Mouse (Mus musculus) embryo, embryonic 11.5 days (tissue): ENCODE data around the gene Ablim1.

Experiments
- DNase-seq: peaks from one replicate; pipeline ENCODE4 v3.0.0-alpha.2; 2012; ENCODE audit warnings: low read depth, low spot score

Gene Ablim1

GRCm38 (mm10) chr19:57013271-57013677, 301.4 kb downstream of the Ablim1 start:
- DNase-seq: no peak

DNA sequence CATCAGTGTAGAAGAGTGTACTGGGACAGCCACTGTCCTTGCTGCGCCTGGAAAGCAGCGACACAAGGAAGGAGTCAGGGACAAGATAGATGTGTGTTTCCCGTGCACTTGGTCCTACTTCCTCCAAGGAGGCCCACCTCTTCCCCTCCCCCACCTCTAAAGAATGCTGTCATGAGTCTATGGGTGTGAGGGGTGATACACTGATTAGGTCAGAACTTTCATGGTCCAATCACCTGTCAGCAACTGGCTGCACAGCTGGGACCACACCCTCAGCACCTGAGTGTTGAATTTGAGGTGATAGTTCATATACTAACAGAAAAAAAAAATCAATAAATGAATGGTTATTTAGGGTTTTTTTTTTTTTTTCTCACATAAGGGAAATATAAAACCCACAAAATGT, 302.7 kb downstream of the Ablim1 start:
- DNase-seq: no peak

DNA sequence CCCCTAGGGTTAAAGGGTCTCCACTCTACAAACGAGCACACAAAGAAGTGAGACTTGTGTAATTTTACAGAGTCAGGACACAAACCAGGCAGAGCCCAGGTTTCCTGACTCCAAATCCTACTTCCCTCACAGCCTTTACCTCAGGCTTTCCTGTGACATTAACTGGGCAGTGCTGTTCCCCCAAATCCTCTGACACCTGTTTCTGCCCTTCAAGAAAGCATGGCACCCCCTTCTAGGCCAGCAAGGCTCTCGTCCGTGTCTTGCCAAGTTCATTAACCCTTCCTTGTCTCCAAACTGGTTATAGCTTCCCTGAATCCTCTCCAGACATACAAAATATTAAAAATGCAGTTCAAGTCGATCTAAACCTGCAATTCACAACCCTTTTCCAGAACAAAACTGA, 304.7 kb downstream of the Ablim1 start:
- DNase-seq: no peak

DNA sequence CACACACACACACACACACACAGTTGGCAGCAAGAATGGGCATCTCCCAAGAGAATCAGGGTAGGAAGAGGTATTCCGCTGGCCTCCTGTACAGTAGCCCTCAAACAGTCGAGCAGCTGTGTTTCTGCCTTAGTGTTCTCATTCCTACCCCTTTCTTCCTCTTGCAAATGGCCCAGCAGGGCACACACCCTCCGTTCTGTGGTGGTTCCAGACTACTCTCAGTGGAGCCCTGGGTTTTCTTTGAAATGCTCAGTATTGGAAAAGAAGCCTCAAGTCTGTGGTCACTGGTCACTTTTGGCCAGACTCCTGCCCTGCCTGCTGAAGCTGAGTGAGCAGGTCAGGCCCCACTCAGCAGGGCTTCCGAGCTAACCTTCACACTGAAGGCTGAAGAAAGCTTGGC, 305.1 kb downstream of the Ablim1 start:
- no peak for DNase-seq

GRCm38 (mm10) chr19:57007781-57008710, 306.7 kb downstream of the Ablim1 start, which contains the start of gene Afap1l2:
Afap1l2 (minus strand) TSS chr19:57008228.
- no peak for DNase-seq

DNA sequence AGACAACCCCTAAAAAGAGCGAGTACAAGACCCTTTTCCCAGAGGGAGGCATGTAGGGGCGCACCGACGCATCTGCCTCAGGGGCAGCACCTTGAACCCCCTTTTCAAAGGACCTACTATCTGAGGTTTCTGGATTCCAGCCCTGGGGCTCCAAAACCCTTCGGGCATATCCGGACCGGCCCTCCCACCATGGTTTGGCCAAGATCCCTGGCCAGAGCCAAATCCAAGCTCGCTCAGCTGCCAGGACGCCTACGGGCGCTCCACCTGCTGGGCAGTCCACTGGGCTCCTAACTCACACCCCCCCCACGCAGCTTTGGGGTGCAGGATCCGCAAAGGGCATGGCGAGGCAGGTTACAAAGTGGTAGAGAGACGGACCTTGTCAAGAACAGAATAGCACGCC, 307.4 kb downstream of the Ablim1 start:
- DNase-seq: no peak

GRCm38 (mm10) chr19:57006841-57007240, 307.9 kb downstream of the Ablim1 start:
- no peak for DNase-seq

DNA sequence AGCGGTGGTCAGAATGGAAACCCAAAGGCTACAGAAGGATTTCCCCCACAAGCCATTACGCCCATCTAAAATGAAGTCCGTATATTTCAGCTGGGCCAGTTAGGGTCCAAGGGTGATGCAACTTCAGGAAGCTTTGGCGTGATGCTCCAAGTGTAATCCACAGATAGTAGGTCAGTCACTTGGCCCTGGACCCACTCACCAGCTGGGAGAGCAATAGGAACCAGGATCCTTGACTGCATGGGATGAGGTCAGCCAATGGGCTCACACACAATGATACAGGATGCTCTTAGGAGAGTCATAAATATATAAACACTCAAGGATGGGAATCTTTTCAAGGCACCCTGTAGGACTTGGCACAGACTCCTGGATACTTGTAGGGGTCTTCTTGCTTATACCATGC, 309.7 kb downstream of the Ablim1 start:
- no peak for DNase-seq

DNA sequence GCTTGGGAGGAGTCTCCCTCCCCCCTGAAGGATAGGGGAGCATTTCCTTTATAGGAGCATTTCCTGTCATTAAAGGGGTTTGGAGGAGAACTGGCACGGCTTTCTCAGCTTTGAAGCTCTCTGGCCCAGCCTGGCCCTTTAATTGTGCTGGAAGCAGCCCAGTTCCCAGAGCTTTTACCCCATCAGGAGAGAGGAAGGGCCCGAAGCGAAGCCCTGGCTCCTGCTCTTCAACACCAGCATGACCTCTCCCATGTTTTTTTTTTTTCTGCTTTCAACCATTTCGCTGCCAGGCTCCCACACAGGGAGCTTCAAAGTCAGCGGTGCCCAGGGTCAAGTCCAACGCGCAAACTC, 311.3 kb downstream of the Ablim1 start:
- DNase-seq: no peak

GRCm38 (mm10) chr19:57002741-57003459, 311.8 kb downstream of the Ablim1 start:
- DNase-seq: no peak

DNA sequence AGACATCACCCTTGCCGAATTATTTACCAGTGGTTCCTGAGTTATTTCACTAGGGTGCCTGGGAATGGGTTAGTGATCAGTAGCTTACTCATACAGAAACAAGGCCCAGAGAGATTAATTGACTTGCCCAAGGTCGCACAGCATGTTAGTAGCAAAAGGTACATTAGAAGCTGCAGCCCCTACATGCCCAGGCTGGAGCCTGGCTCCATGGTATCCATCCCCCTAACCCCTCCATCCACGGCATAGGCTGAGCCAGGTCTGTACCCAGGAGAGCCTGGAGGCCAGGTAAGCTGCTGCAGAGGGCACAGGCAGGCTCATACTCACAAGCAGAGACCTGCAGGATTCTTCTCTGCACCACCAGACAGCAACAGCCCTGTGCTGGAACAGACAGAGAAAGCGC, 312.8 kb downstream of the Ablim1 start:
- no peak for DNase-seq

GRCm38 (mm10) chr19:57000592-57000991, 314.1 kb downstream of the Ablim1 start:
- no peak for DNase-seq

DNA sequence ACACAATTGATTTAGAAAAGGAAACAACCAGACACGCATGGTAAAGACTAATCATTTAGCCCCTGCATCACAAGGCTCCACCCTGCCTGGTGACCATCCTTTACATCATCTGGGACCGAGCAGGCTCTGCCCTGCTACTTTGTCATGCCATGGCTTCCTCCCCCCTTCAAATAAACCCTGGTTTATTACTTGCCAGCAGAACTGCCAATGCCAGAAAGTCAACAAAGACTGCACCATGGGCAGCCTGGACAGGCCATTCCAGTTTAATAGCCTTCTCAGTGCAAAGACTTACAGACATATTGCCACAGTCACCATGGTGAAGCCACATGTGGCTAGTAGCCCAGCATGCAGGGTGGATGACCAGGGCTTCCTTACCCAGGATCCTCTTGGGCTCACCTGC, 314.9 kb downstream of the Ablim1 start:
- no peak for DNase-seq

DNA sequence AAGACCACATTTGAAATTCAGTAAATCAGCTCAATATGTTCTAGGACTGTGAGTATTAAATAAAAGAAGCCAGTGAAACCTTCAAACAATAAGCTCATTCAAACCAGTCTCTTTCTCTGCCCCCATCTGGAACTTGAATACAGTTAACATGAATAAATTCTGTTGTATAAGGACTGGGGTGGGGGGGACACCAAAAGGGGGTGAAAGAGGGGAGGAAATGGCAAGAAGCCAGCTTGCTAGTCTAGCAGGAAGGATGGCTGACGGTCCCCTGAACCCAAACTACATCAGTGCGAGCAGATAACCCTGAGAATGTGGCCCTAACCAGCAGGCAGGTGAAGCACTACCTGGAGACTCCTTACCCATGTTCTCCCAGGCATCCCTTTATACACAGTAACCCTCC, 315.8 kb downstream of the Ablim1 start:
- no peak for DNase-seq

DNA sequence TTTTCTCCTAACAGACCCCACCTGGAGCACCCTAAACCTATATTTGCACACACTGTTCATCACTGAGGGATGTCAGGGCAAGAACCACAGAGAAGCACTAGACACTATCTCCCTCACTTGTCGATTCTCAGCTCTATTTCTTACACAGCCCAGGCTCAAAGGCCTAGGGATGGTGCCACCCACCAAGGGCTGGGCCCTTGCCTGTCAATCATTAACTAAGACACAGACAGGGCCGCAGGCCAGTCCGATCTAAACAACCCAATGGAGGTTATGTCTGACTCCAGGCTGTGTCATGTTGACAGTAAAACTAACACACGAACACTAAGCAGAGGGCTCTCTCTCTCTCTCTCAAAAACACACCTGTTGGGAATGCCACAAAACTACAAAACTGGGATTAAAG, 316.4 kb downstream of the Ablim1 start:
- DNase-seq: no peak

DNA sequence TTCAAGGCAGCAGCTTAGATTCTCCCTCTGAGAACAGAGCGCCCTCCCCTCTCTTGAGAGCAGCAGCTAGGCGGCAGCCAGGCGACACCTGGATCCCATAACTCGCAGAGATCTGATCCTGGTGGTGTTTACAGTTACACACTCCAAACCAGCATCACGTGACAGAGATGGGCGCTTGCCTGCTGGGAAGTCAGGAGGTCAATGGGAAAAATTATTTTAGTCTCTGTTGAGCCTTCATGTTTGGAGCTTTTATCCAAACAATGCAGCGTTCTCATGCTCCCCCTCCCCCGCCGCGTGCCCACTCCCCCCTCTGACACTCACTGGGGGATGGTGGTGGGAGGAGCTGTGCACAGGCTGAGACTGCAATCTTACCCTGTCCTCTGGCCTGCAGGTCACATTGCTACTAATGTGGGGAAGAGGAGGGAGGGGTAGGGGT, 317.5 kb downstream of the Ablim1 start:
- DNase-seq: peak; percentile 58

DNA sequence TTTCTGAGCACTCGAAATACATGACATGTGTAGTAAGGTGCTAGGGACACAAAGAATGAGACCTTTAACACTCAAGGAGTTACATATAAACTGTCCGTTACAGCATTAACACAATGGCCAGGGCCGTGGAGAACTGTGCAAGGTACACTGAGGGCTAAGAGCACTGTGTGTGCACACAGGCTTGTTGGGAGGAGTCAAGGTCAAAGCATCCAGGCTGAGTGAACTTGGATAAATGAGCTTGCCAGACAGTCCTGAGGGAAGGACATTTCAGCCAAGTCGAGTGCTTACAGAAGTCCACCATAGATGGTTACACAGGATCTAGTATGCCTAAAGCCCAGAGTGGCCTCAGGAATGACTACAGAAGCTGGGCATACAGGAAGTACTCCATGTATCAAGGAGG, 319.3 kb downstream of the Ablim1 start:
- DNase-seq: no peak

GRCm38 (mm10) chr19:56994653-56995052, 320.1 kb downstream of the Ablim1 start:
- no peak for DNase-seq

DNA sequence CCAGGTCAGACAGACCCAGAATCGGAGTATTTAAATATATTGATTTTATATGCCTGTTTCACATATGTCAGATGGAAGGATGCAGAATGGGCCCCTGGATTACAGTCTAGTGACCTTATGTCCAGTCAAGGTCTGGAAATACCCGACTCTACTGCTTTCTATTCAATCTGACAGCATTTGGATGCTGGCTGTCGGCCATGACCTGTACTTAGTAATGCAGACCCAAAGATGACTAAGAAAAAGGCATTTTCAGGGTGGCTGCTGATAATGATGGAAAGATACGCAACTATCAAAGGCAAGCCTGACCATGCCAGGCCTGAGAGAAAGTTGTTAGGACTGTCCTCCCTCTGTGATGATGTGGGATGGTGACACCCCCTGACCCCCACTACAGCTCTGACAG, 321.0 kb downstream of the Ablim1 start:
- no peak for DNase-seq

DNA sequence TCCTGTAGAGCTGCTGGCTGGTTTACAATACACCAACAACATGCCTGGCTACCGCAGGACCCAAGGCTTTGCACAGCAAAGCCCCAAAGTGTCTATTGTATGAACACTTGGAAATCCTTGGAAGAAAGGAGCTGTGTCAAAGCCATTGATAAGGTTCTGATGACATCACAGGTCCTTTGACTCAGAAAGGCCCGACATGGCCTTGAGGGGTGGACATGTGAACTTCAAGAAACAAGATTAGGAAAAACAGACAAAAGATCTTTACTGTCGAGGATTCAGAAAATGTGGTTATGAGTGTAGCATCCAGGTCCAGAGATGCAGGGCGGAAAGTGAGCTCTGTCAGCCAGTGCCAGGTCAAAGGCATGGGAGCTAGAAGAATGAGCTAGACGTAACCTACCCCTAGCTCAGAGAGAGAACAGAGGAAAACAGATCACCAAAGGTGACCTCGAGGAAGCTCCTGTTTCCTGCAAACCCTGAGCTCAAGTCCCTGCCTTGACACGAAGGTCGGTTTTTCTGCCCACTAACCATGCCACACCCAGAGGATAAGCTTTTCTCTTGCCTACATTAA, 321.7 kb downstream of the Ablim1 start:
- no peak for DNase-seq

GRCm38 (mm10) chr19:56990367-56991111, 324.2 kb downstream of the Ablim1 start:
- no peak for DNase-seq

DNA sequence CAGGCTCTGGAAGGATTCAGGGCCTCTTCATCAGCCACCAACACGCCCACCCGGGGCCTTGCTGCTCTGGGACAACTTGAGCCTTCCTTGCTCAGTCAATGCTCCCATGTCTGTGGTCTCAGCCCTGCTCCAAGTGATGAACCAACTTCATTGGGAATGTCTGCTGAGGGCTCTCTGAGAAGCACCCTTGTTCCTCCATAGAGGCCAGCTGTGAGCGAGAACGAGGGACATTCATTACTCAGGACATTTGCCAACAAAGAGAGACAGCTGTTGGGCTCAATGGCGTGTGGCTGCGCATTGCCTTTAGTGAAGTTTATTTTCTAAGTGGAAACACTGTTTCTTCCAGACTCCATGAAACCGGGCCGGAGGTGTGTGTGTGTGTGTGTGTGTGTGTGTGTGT, 325.5 kb downstream of the Ablim1 start:
- DNase-seq: no peak
